Mouse (Mus musculus) monocyte, adult 5-6 weeks (primary cell): ENCODE results near the gene 9130230L23Rik. TPM values are rescaled to one million over a fixed set of nuclear protein-coding genes. Genes with fewer than 3 reads are reported as not detected.
"Not testable (repeated sequence)": the region's sequence is repeated elsewhere in the genome, so short reads cannot be mapped to it uniquely, and the experiment has no call there.

Source experiments
- ATAC-seq: fragments of 153-309, 156-312 bp; replicated peaks from 2 replicates; pipeline ENCODE4 v1.8.0; 2017; ENCODE audit warnings: mild to moderate bottlenecking; ENCODE audit not compliant: low TSS enrichment, insufficient number of reproducible peaks, severe bottlenecking, poor library complexity, low FRiP score
- total RNA-seq: library from RNA; stranded (forward); fragments of 200-1000, 200-491, 200-594 nt; gene quantifications from 3 replicates; pipeline ENCODE4 v1.2.3, GENCODE M21; 2017

Gene 9130230L23Rik
- total RNA-seq, 1 experiment from 2014 or later, result not detected

DNA sequence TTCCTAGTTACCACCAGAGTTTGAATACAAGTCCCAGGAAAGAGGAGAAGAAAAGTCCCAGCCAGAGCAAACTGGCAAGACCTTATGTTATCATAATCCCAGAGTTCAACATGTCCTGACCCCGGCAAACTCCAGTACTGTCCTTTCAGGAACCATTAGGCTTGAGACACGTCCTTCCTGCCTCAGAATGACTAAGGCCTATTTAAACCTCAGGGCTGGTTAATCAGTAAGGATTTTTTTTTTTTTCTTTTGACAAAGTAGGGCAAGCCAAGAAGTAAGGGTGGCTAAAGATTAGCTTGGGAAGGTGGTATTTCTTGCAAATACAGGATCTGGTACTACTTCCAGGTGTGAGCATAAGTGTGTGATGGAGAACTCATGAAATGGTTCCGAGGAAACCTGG, 9.9 kb upstream of the 9130230L23Rik start:
- no peak for ATAC-seq

DNA sequence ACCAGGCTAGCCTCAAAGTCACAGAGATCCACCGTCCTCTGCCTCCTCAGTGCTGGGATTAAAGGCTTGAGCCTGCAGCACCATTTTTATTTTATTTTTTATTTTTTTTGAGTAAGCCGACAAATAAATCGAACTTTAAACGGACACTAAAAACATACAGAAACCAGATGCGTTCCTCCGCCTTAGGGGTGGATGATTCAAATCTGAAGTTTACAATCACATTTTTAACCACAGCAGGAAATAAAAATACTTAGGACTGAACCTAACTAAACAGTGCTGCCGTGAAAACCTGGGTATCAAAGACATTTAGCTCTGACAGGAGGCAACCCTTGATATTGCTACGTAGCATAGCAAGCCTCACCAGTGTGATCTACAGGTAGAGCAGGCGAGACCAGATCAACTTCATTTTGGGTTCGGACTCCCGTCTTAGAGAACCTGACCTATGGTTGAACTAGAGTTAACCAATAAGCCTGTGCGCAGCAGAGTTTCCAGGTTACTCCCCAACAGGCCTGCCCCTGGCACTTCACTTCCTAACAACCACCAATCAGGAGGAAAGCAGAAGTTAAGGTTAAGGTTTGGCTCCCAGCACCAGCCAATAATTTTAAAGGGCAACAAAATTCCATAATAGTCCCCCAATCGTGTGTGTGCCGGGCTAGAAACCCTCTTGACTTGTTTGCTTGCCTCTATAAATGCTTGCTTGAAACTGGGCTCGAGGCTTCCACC, 4.3 kb upstream of the 9130230L23Rik start:
- ATAC-seq, result no peak

DNA sequence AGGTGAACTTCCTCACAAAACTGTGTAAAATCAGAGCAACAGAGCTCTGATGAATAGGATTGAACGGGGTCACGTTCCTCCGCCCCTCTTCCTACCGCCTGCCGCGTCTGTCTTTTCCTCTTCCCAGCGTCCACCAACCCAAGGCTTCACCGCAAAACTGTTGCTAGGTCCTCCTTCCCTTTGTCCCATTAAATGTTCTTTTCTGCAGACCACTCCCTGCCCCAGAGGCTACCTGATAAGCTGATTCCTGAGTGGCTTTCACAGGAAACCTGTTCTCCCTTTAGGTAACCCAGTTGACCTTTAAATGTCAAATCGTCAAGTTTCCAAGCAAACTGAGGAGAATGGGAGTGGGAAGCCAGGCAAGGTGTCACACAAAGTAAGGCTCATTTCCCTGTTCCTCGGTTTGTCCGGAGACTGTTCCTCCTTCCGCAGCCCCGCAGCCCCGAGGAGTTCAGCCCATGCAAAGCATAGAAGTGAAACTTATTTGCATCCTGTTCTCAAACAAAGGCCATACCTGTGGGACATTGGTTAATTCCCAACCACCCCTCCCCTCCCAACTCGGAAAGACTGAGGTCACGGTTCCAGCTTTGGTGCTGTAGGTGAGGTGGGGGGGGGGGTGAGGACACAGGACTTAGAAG, 1.1 kb upstream of the 9130230L23Rik start:
- ATAC-seq, result 0 out of 2 replicates have a peak, but pooled peaks have one; percentile 24

DNA sequence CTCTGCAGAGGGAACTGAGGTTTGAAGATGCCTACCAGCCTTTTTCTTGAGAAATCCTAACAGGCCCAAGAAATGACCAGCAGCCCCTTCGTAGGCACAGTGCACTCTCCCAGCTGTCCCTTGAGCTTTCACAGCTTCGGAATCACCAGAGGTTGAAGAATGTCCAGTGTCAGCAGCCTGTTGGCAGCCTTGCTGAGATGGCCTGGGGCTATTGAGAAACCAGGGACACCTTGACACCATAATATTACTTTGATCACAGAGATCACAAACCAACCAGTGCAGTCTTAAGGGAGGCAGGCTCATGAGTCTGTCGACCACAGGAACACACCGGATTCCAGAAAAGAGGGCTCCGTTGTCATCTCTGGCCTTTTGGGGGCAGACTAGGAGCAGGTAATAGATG, 2.9 kb downstream of the 9130230L23Rik start:
- ATAC-seq, result no peak

DNA sequence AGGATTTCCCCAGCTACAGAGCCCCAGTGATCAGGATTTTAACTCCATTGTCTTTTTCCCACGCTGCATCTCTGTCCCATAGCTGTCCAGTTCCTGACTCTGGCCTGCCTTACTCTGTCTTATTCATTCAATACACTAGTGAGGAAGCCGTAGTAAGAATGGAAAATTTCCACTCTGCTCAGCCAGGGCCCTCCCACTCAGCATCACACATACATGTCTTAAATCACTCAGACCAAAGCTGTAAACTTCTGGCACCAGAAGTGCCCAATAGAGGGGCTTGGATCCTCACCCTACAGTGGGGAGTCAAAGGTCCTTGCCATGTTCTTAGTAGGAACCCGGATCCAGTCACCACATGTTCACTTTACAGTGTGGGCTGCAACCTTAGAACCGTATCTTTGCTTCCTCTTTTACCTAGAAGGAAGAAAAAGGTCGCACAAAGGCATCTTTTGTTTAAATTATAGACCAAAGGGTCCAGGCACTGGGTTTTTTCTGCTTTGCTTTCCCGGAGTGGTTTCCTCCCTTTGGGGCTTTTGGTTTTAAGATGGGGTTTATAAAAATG, 3.4 kb downstream of the 9130230L23Rik start:
- no peak for ATAC-seq

DNA sequence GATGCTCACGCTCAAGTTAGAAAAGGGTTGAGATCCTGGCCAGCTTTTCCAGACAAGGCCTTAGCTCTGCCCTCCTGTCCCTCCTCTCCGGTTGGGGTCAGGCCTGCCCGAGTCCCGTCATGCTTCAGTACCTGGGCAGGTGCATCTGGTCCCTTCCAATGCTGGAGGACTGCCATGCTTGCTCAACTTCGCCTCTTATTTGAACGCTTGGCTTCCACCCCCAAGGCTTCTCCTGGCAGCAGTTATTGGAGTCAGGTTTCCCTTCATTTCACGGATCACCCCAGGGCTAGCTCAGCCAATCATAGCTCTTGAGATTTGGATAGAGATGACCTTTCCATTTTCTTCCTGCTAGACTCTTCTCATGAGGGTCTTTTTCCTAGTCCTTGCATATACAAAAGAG, 4.0 kb downstream of the 9130230L23Rik start:
- no peak for ATAC-seq

DNA sequence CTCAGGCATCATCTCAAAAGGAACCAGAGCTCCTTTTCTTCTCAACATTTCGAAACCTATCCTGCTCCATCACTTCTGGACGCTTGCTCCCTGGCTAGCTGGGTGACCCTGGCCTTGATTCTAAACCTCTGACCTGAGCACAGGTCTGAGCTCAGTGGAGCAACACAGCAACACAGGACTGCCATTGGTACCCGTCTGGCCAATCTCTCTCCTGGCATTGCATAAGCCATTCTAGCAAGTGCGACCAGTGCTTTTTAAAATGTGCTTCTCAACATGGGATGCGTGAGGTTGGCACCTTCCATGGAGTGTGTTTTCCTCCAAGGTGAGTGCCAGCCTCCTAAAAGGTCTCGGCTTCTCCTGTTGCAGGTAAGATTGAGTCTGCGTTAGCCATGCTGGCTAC, 5.0 kb downstream of the 9130230L23Rik start:
- no peak for ATAC-seq

DNA sequence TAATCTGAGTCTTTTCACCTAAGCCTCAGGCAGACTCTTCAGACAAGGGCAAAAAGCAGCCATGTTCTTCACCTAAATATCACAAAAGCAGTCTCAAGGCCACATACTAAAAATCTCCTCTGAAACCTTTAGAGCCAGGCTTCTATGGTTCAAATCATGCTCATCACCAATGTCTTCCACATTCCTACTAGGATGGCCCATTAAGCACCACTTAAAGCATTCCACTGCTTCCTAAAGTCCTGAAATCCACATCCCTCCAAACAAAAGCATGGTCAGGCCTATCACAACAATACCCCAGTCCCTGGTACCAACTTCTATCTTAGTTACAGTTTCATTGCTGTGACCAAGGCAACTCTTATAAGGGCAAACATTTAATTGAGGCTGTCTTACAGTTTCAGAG, 6.3 kb downstream of the 9130230L23Rik start:
- ATAC-seq, result no peak

DNA sequence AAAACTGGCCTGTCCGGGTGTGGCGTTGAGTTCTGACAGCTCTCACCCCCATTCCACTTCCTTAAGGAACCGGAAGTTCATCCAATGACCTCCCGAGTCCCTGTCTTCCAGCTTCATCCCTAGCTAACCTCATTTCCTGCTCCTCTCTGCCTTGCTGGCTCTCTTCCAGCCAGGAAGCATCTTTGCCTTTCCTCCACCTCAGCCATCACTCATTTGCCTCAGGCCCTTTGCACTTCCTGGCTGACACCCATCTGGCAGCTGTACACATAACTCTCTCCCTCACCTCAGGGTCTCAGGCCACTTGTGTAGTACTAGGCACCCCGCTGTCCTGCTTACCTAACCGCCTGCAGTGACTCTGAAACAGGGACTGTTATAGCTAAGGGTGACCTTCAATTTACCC, 9.4 kb downstream of the 9130230L23Rik start:
- no peak for ATAC-seq

DNA sequence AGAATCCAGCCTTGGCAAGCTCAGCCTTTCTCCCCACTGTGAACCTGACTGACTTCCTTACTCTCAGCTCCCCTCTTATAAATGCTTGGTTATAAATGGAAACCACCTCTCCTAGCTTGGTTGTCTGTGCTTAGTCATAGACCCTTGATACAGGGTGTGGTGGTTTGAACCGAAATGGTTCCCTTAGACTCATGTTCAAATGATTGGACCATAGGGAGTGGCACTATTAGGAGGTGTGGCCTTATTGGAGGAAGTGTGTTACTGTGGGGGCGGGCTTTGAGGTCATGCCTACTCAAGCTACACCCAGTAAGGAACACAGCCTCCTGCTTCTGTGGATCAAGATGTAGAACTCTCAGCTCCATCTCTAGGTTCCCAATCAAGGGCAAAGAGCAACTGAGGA, 12.9 kb downstream of the 9130230L23Rik start:
- ATAC-seq, result peak; percentile 90

DNA sequence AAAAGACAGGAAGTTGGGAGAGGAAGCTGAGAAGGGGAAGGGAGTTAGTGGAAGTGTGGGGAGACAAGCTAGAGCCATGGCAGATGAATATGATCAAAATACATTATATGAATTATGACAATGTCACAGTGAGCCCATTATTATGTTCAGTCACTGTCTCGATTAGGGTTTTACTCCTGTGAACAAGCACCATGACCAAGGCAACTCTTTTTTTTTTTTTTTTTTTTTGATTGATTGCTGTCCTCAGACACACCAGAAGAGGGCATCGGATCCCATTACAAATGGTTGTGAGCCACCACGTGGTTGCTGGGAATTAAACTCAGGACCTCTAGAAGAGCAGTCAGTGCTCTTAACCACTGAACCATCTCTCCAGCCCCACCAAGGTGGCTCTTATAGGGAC, 17.1 kb downstream of the 9130230L23Rik start:
- ATAC-seq, result not testable (repeated sequence)

DNA sequence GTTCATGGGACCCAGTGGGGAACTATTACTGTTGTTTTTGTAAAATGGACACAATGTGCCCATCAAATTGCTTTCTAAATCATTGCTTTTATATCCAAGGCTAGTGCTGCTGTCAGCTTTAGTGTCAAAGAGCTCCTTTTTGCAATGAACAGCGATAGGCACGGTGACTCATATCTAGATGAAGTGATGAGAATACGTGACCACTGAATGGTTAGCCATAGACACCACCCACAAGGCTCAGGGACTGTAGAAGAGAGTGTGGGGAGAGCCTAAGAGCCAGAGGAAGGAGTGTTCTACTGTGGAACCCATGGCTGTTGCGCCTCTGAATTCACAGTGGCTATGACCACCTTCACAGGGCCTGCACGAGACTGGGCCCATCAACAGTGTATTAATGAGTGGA, 17.7 kb downstream of the 9130230L23Rik start:
- no peak for ATAC-seq

DNA sequence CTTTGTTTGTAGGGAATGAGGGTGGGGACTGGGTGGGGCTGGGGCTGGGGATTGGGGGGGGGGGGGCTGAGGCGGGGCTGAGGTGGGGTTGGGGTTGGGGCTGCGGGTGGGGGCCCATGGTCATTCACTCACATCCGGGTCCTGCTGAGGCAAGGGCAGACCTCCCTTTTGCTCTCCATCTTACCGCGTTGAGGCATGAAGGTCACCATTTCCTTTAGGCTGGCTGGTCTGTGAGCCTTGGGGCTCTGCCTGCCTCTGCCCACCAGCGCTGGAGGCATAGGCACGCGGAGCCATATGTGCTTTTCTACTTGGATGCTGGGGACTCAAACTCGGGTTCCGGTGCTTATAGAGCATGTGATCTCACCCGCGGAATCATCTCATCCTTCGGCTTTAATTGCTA, 28.4 kb downstream of the 9130230L23Rik start:
- no peak for ATAC-seq

DNA sequence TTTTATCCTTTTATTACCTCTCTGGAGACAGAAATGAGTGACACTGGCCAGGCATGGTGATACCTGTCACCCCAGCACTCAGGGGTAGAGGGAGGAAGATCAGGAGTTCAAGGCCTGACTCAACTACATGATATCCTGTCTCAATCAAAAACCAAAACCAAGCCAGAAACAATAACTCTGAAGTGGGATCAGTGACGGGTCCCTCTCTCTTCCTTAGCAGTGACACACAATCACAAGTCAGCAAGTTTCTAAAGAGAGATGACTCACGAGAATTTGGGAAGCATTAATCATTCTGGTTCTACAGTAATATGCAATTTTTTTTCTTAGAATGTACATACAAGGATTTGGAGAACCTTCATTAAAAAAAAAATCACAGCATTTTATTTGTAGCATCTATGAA, 30.9 kb downstream of the 9130230L23Rik start:
- no peak for ATAC-seq

DNA sequence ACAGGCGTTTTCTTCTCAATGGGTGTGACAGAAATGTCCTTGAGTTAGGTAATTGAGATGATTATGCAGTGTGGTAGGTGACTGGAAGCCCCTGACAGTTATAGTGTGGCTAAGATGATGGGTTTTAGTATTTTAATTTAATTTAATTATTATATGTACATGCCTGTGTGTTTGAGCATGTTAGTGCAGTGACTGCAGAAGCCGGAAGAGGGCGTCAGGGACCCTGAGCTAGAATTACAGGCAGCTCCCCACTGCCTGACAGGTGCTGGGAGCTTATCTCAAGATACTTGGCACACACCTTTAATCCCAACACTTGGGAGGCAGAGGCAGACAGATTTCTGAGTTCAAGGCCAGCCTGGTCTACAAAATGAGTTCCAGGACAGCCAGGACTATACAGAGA, 36.1 kb downstream of the 9130230L23Rik start:
- ATAC-seq, result no peak

DNA sequence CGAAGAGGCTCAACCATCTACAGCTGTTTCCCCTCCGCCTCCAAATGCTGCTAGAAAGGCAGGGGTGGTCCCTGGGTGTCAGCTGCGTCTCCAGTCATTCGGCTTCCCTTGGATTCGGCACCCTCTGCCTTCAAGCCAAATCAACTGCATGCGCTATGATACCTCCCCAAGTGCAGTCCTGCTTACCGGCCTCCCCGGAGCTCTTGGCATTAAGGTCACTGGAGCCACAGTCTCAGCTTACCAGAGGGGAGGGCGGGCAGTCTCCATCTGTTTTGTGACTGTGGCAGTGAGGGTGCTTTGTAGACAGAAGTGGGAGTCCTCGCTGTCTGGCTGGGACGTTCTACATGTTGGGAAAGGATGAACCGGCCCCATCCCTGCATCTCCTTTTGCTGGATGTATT, 37.0 kb downstream of the 9130230L23Rik start:
- no peak for ATAC-seq

DNA sequence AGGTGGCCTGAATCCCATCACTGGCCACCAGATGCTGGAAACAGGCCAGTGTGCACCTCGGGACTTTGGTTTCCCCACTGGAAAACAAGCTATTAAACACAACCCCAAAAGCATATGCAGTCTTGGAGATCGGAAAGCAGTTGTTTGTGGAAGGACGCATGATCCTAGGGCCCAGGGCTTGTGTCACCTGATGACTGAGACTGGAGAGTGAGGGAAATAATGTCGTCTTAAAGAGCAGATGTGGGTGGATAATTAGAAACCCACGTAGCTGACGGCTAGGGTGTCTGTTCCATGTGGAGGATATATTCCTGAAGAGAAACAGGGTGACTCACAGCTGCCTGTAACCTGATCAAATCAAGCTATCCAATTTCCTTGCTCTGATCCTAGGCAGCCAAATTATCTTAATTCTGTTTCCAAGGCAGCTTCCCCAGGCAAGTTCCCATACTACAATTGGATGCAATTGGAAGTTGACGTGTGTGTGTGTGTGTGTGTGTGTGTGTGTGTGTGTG, 38.3 kb downstream of the 9130230L23Rik start:
- no peak for ATAC-seq

DNA sequence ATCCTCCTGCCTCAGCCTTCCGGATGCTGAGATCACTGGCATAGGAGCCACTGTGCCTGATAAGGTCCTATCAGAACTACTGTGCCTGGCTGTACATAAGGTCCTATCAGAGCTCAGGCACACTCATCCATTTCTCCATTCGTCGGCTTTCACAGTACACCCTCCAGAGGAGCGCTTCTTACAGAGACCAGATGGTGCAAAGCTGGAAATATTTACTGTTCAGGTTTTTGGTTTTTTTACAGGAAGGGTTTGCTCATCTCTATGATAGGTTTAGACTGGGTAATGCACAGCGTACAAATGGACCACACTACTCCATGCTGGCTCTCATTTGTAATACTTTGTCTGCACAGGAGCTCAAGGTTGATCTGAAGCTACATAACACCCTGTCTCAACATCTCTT, 40.8 kb downstream of the 9130230L23Rik start:
- ATAC-seq, result no peak

DNA sequence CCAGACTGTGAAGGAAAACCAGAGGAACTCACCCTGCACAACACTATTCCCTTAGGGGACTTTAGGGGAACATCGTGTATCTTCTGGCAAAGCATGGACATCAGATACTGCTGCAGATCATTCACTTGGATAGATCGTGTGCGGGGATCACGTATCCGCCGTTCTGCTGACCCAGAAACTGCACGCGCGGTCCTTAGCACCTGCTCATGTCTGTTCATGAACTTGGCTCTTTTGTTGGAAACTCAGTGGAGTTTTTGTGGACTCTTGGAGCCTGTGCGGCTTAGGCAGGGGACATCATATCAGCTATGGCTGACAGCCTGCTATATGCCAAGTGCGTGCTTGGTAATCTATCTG, 43.5 kb downstream of the 9130230L23Rik start:
- ATAC-seq, result no peak
